Mouse (Mus musculus) liver, adult 2 months (tissue): ENCODE measurements around the gene Slc38a9.

ENCODE experiments used
- CTCF ChIP-seq: fragments of 200-500 bp; IDR thresholded peaks from 2 replicates; pipeline ENCODE4 v1.5.1; 2011; ENCODE audit warnings: low read depth, low read length, control low read depth
- POLR2A ChIP-seq: fragments of 200-500 bp; IDR thresholded peaks from 2 replicates; pipeline ENCODE4 v1.6.1; 2011; ENCODE audit warnings: low read length, control low read depth; ENCODE audit not compliant: insufficient read depth; ENCODE audit errors: extremely low read depth

GRCm38 (mm10) chr13:112762548-112762947, 102.0 kb downstream of the Slc38a9 start:
- TF ChIP-seq CTCF, result no peak
- TF ChIP-seq POLR2A, result no peak
